ENCODE assay signal across 22 mouse cellular contexts in the genomic region with DNA sequence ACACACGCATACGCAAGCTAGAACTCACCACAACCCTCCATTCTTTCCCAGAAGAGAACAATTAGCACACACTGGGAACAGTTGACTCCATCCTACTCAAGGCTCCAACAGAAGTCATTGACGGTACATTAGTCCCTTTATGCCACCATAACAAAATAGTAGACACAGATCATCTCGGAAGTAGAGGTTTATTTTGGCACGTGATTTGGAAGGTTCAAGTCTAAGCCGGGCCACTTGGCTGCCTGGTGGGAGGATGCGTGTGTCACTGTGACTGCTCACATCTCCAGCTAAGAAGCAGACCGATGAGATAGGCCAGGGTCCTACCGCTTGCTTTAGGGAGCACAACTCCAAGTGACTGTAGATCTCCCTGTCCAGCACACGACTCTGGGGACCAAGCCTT. TPM values are rescaled to one million over a fixed set of nuclear protein-coding genes. Genes with fewer than 3 reads are reported as not detected.
A peak's percentile ranks its signal among the peaks of the same experiment; 100 is the strongest.
DNase-seq lines count a peak whose midpoint lies in the region; ATAC-seq and TF ChIP-seq lines count a peak whose summit lies in the region.
"Had no signal": no experiment of that assay in that cellular context is flagged by ENCODE, and none has a peak within 500 bp of the region (broad histone marks: within the 10 kb centered on the region; RNA-seq: fewer than 3 reads in every experiment).

No protein-coding gene starts in this region.

- H3K27me3 ChIP-seq in heart, embryonic 13.5 days (replicated peaks) = no peaks in the 10 kb centered on the region
- no peaks in the 10 kb centered on the region for H3K27me3 ChIP-seq in liver, adult 2 months (ENCODE audit: control insufficient read depth, insufficient read depth, low read length)
- no peaks in the 10 kb centered on the region for H3K27me3 ChIP-seq in heart, embryonic 16.5 days (ENCODE audit: control insufficient read depth, insufficient read depth, low read length)
- no peaks in the 10 kb centered on the region for H3K27me3 ChIP-seq in liver, embryonic 15.5 days
- H3K27me3 ChIP-seq: embryonic facial prominence, embryonic 15.5 days; limb, embryonic 12.5 days; neural tube, embryonic 15.5 days had no signal

- no peak for TF ChIP-seq POLR2A in liver, adult 2 months (IDR thresholded peaks at IDR 0.05; ENCODE audit: extremely low read depth, insufficient read depth, low read length)

- ATAC-seq in heart, embryonic 13.5 days (ENCODE audit: extremely low read depth, insufficient number of reproducible peaks, low FRiP score, low TSS enrichment) = no peak
- peak; percentile 64 for ATAC-seq in heart, embryonic 16.5 days (replicated peaks; ENCODE audit: extremely low read depth, insufficient read depth, low FRiP score)
- ATAC-seq in liver, embryonic 15.5 days (ENCODE audit: insufficient read depth) = no peak
- ATAC-seq: forebrain, embryonic 16.5 days; midbrain, embryonic 16.5 days had no signal

- no peak for TF ChIP-seq CTCF in liver, adult 2 months (IDR thresholded peaks at IDR 0.05; ENCODE audit: low read depth, low read length)

- peaks cover 27% of the 10 kb centered on the region for H3K4me1 ChIP-seq in heart, embryonic 13.5 days
- H3K4me1 ChIP-seq in liver, adult 2 months (ENCODE audit: control insufficient read depth, insufficient read depth, low read length) = peaks cover 28% of the 10 kb centered on the region
- H3K4me1 ChIP-seq in heart, embryonic 16.5 days (ENCODE audit: control insufficient read depth, insufficient read depth, low read length) = peaks cover 17% of the 10 kb centered on the region
- peaks cover 27% of the 10 kb centered on the region for H3K4me1 ChIP-seq in liver, embryonic 15.5 days (replicated peaks)
- H3K4me1 ChIP-seq: embryonic facial prominence, embryonic 15.5 days; limb, embryonic 12.5 days; neural tube, embryonic 15.5 days had no signal

- H3K79me2 ChIP-seq in liver, adult 2 months (ENCODE audit: control insufficient read depth, insufficient read depth, low read length) = peaks cover 9% of the 10 kb centered on the region

- peaks cover 30% of the 10 kb centered on the region for H3K36me3 ChIP-seq in heart, embryonic 13.5 days
- no peaks in the 10 kb centered on the region for H3K36me3 ChIP-seq in liver, adult 2 months (ENCODE audit: control insufficient read depth, insufficient read depth, low read length)
- peaks cover 4% of the 10 kb centered on the region for H3K36me3 ChIP-seq in heart, embryonic 16.5 days (ENCODE audit: control insufficient read depth, insufficient read depth)
- H3K36me3 ChIP-seq in liver, embryonic 15.5 days (replicated peaks) = peaks cover 37% of the 10 kb centered on the region
- H3K36me3 ChIP-seq: neural tube, embryonic 15.5 days had no signal

- WGBS in heart, embryonic 13.5 days = 67% methylated on average over 10 of the region's 10 CpGs
- 30% methylated on average over 10 of the region's 10 CpGs for WGBS in liver, adult 2 months
- WGBS in heart, embryonic 16.5 days = 65% methylated on average over 10 of the region's 10 CpGs
- 77% methylated on average over 10 of the region's 10 CpGs for WGBS in liver, embryonic 15.5 days (ENCODE audit: insufficient replicate concordance)

- no peak overlapping the region for H3K4me3 ChIP-seq in heart, embryonic 13.5 days
- H3K4me3 ChIP-seq in liver, adult 2 months (ENCODE audit: insufficient read depth, low read depth, low read length) = no peak overlapping the region
- H3K4me3 ChIP-seq in heart, embryonic 16.5 days (ENCODE audit: low read length) = no peak overlapping the region
- H3K4me3 ChIP-seq in liver, embryonic 15.5 days (replicated peaks) = no peak overlapping the region
- H3K4me3 ChIP-seq: embryonic facial prominence, embryonic 15.5 days; limb, embryonic 12.5 days; neural tube, embryonic 15.5 days had no signal

- DNase-seq in heart, postnatal 10 days = no peak
- DNase-seq in liver, adult 2 months (ENCODE audit: extremely low read depth, low read depth, low spot score) = peak; percentile 68
- no peak for DNase-seq in liver
- no peak for DNase-seq in Muller cell, postnatal 12 days (ENCODE audit: inconsistent ontology term)
- DNase-seq: adrenal gland, adult 2 months; cerebellum, adult 2 months; cerebellum, postnatal 36 days; gastrocnemius, postnatal 25 days; right cerebral cortex, postnatal 14 days had no signal

- intact Hi-C loops in heart, postnatal 10 days (cut with DNase I) = no loop called here

- H3K4me2 ChIP-seq in heart, embryonic 13.5 days = no peak overlapping the region
- H3K4me2 ChIP-seq in heart, embryonic 16.5 days (ENCODE audit: low read depth, low read length) = no peak overlapping the region
- H3K4me2 ChIP-seq in liver, embryonic 15.5 days = no peak overlapping the region
- H3K4me2 ChIP-seq: embryonic facial prominence, embryonic 15.5 days; limb, embryonic 12.5 days; neural tube, embryonic 15.5 days had no signal

- peak overlapping the region; percentile 75 for H3K27ac ChIP-seq in heart, embryonic 13.5 days (replicated peaks)
- peak overlapping the region; percentile 70 for H3K27ac ChIP-seq in liver, adult 2 months (replicated peaks; ENCODE audit: insufficient read depth, low read depth, low read length)
- H3K27ac ChIP-seq in heart, embryonic 16.5 days (ENCODE audit: low read length) = peak overlapping the region; percentile 38
- H3K27ac ChIP-seq in liver, embryonic 15.5 days (replicated peaks) = peak overlapping the region; percentile 53; the same call in 1 of the 2 replicates
- H3K27ac ChIP-seq: embryonic facial prominence, embryonic 15.5 days; limb, embryonic 12.5 days; neural tube, embryonic 15.5 days had no signal

- H3K9ac ChIP-seq in heart, embryonic 13.5 days = no peak overlapping the region
- H3K9ac ChIP-seq in liver, adult 2 months (ENCODE audit: low read depth, low read length) = peak overlapping the region; percentile 5; the same call in 1 of the 2 replicates
- no peak overlapping the region for H3K9ac ChIP-seq in heart, embryonic 16.5 days (ENCODE audit: low read length)
- no peak overlapping the region for H3K9ac ChIP-seq in liver, embryonic 15.5 days
- H3K9ac ChIP-seq: embryonic facial prominence, embryonic 15.5 days; limb, embryonic 12.5 days; neural tube, embryonic 15.5 days had no signal

- no peaks in the 10 kb centered on the region for H3K9me3 ChIP-seq in heart, embryonic 13.5 days
- no peaks in the 10 kb centered on the region for H3K9me3 ChIP-seq in heart, embryonic 16.5 days (replicated peaks; ENCODE audit: control insufficient read depth, low read length)
- H3K9me3 ChIP-seq in liver, embryonic 15.5 days (replicated peaks) = no peaks in the 10 kb centered on the region
- H3K9me3 ChIP-seq: embryonic facial prominence, embryonic 15.5 days; limb, embryonic 12.5 days; neural tube, embryonic 15.5 days had no signal

RNA-seq across cellular contexts. Expression of gene Olfr1393, which starts 10.8 kb away (rescaled TPM):
- polyA plus RNA-seq in heart, embryonic 13.5 days (2015; fragmentation: Nextera tagmentation; extraction: Ambion mirVana) = 0.16 TPM in 1 of 2 replicates, not detected in the other
- under 1 TPM; 0.17 to 0.35 TPM for total RNA-seq in heart, postnatal 10 days (2021)
- 0.09 and 0.27 TPM in 2 replicates for total RNA-seq in liver, adult 2 months (2014; rRNA removed)
- 0.47 and 0.55 TPM in 2 replicates for polyA plus RNA-seq in liver, adult 2 months (2012; rRNA removed)
- polyA plus RNA-seq in heart, embryonic 16.5 days (2015; fragmentation: Nextera tagmentation; extraction: Ambion mirVana) = 0.15 and 0.17 TPM in 2 replicates
- polyA plus RNA-seq in liver, embryonic 15.5 days (2015; fragmentation: Nextera tagmentation; extraction: Ambion mirVana) = not detected in 2 replicates
- total RNA-seq: megakaryocyte-erythroid progenitor cell, adult 5-6 weeks had no signal
- polyA plus RNA-seq: adrenal gland, adult 2 months; C2C12; forebrain, embryonic 16.5 days; hindbrain, embryonic 11.5 days; limb, embryonic 12.5 days; midbrain, embryonic 16.5 days; neural tube, embryonic 15.5 days had no signal

RNA-seq across cellular contexts. Expression of gene Olfr1392, which starts 17.8 kb away (rescaled TPM):
- not detected in 2 replicates for polyA plus RNA-seq in heart, embryonic 13.5 days (2015; fragmentation: Nextera tagmentation; extraction: Ambion mirVana)
- total RNA-seq in heart, postnatal 10 days (2021) = not detected
- not detected in 2 replicates for total RNA-seq in liver, adult 2 months (2014; rRNA removed)
- polyA plus RNA-seq in liver, adult 2 months (2012; rRNA removed) = 0.09 and 0.26 TPM in 2 replicates
- polyA plus RNA-seq in heart, embryonic 16.5 days (2015; fragmentation: Nextera tagmentation; extraction: Ambion mirVana) = not detected in 2 replicates
- not detected in 2 replicates for polyA plus RNA-seq in liver, embryonic 15.5 days (2015; fragmentation: Nextera tagmentation; extraction: Ambion mirVana)
- total RNA-seq: adrenal gland, adult 2 months; gastrocnemius, postnatal 25 days; layer of hippocampus, postnatal 14 days; megakaryocyte-erythroid progenitor cell, adult 5-6 weeks had no signal
- polyA plus RNA-seq: C2C12; embryonic facial prominence, embryonic 15.5 days; forebrain, embryonic 16.5 days; hindbrain, embryonic 11.5 days; midbrain, embryonic 16.5 days; neural tube, embryonic 15.5 days; spleen, adult 2 months had no signal

RNA-seq across cellular contexts. Expression of gene Mgat1, which starts 23.3 kb away (rescaled TPM):
- polyA plus RNA-seq in heart, embryonic 13.5 days (2015; fragmentation: Nextera tagmentation; extraction: Ambion mirVana) = 44.2 and 44.9 TPM in 2 replicates
- 10 to 100 TPM; 84.4 to 86.9 TPM for total RNA-seq in heart, postnatal 10 days (2021)
- 44.7 and 60.8 TPM in 2 replicates for total RNA-seq in liver, adult 2 months (2014; rRNA removed)
- polyA plus RNA-seq in liver, adult 2 months (2012; rRNA removed) = 134 and 145 TPM in 2 replicates
- polyA plus RNA-seq in heart, embryonic 16.5 days (2015; fragmentation: Nextera tagmentation; extraction: Ambion mirVana) = 57.4 and 61.4 TPM in 2 replicates
- 35.1 and 45.6 TPM in 2 replicates for polyA plus RNA-seq in liver, embryonic 15.5 days (2015; fragmentation: Nextera tagmentation; extraction: Ambion mirVana)

RNA-seq across cellular contexts. Expression of gene Olfr10, which starts 37.2 kb away (rescaled TPM):
- polyA plus RNA-seq in heart, embryonic 13.5 days (2015; fragmentation: Nextera tagmentation; extraction: Ambion mirVana) = not detected in 2 replicates
- not detected for total RNA-seq in heart, postnatal 10 days (2021)
- total RNA-seq in liver, adult 2 months (2014; rRNA removed) = not detected in 2 replicates
- not detected in 2 replicates for polyA plus RNA-seq in liver, adult 2 months (2012; rRNA removed)
- polyA plus RNA-seq in heart, embryonic 16.5 days (2015; fragmentation: Nextera tagmentation; extraction: Ambion mirVana) = not detected in 2 replicates
- not detected in 2 replicates for polyA plus RNA-seq in liver, embryonic 15.5 days (2015; fragmentation: Nextera tagmentation; extraction: Ambion mirVana)
- total RNA-seq: adrenal gland, adult 2 months; gastrocnemius, postnatal 25 days; layer of hippocampus, postnatal 14 days; megakaryocyte-erythroid progenitor cell, adult 5-6 weeks had no signal
- polyA plus RNA-seq: adrenal gland, adult 2 months; C2C12; cerebellum, adult 2 months; embryonic facial prominence, embryonic 15.5 days; forebrain, embryonic 16.5 days; hindbrain, embryonic 11.5 days; limb, embryonic 12.5 days; midbrain, embryonic 16.5 days; neural tube, embryonic 15.5 days; spleen, adult 2 months had no signal

RNA-seq across cellular contexts. Expression of gene Olfr1391, which starts 55.2 kb away (rescaled TPM):
- polyA plus RNA-seq in heart, embryonic 13.5 days (2015; fragmentation: Nextera tagmentation; extraction: Ambion mirVana) = not detected in 2 replicates
- not detected for total RNA-seq in heart, postnatal 10 days (2021)
- total RNA-seq in liver, adult 2 months (2014; rRNA removed) = not detected in 2 replicates
- polyA plus RNA-seq in liver, adult 2 months (2012; rRNA removed) = not detected in 2 replicates
- not detected in 2 replicates for polyA plus RNA-seq in heart, embryonic 16.5 days (2015; fragmentation: Nextera tagmentation; extraction: Ambion mirVana)
- polyA plus RNA-seq in liver, embryonic 15.5 days (2015; fragmentation: Nextera tagmentation; extraction: Ambion mirVana) = not detected in 2 replicates
- total RNA-seq: adrenal gland, adult 2 months; gastrocnemius, postnatal 25 days; layer of hippocampus, postnatal 14 days; megakaryocyte-erythroid progenitor cell, adult 5-6 weeks had no signal
- polyA plus RNA-seq: adrenal gland, adult 2 months; C2C12; cerebellum, adult 2 months; forebrain, embryonic 16.5 days; hindbrain, embryonic 11.5 days; limb, embryonic 12.5 days; midbrain, embryonic 16.5 days; neural tube, embryonic 15.5 days; spleen, adult 2 months had no signal
